14 mouse cellular contexts compared by ENCODE assay signal in genomic region chr13:30578806-30579205, GRCm38 (mm10).
"Had no signal": no experiment of that assay in that cellular context is flagged by ENCODE, and none has a peak within 500 bp of the region (broad histone marks: within the 10 kb centered on the region; RNA-seq: fewer than 3 reads in every experiment).

No protein-coding gene starts in this region.

- ATAC-seq: lung, postnatal 0 days; midbrain, embryonic 16.5 days had no signal

- DNase-seq: lung, adult 2 months; lung, postnatal 14 days; lung, postnatal 36 days; midbrain, embryonic 14.5 days; retina, postnatal 1 day; right cerebral cortex, adult 18-20 months; right cerebral cortex, postnatal 25 days; right cerebral cortex, postnatal 4 days; spleen, adult 18-20 months; thymus, adult 18-20 months; thymus, postnatal 14 days; thymus, postnatal 36 days had no signal
